Mouse (Mus musculus) small intestine, adult 2 months (tissue): Measurements from ENCODE around the gene Nsl1. TPM values are rescaled to one million over a fixed set of nuclear protein-coding genes. Genes with fewer than 3 reads are reported as not detected.

Experiments used
- H3K27ac ChIP-seq: fragments of 200-500 bp; 2 replicates; pipeline ENCODE4 v1.5.1; 2012; ENCODE audit warnings: low read depth, low read length, control low read depth, inconsistent platforms; ENCODE audit not compliant: insufficient read depth
- H3K27me3 ChIP-seq: fragments of 200-500 bp; 2 replicates; pipeline ENCODE4 v1.6.1; 2012; ENCODE audit warnings: mild to moderate bottlenecking, moderate library complexity, low read length, inconsistent platforms; ENCODE audit not compliant: control insufficient read depth, insufficient read depth
- H3K36me3 ChIP-seq: fragments of 200-500 bp; 2 replicates; pipeline ENCODE4 v1.6.1; 2012; ENCODE audit warnings: mild to moderate bottlenecking, low read length, control low read depth, inconsistent platforms; ENCODE audit not compliant: control insufficient read depth, insufficient read depth
- H3K4me1 ChIP-seq: fragments of 200-500 bp; 2 replicates; pipeline ENCODE4 v1.6.1; 2012; ENCODE audit warnings: low read length, inconsistent platforms, mixed read lengths; ENCODE audit not compliant: control insufficient read depth, insufficient read depth, insufficient read length
- H3K4me3 ChIP-seq: fragments of 200-500 bp; 2 replicates; pipeline ENCODE4 v1.5.1; 2012; ENCODE audit warnings: low read depth, mild to moderate bottlenecking, control low read depth, inconsistent platforms, low read length, moderate library complexity
- CTCF ChIP-seq: fragments of 200-500 bp; IDR thresholded peaks from 2 replicates; pipeline ENCODE4 v1.5.1; 2012; ENCODE audit warnings: low read depth, mild to moderate bottlenecking, control low read depth, inconsistent platforms, low read length, moderate library complexity, mixed read lengths; ENCODE audit not compliant: insufficient replicate concordance, insufficient read length; ENCODE audit errors: extremely low read depth
- POLR2A ChIP-seq: fragments of 200-500 bp; IDR thresholded peaks from 2 replicates; pipeline ENCODE4 v1.6.1; 2012; ENCODE audit warnings: low read depth, mild to moderate bottlenecking, control low read depth, inconsistent platforms, low read length, moderate library complexity
- WGBS: fragments of 180-500 bp; shearing (Covaris S2); methylation state at CpG from one replicate; pipeline ENCODE4 v1.1.7; 2018; 5-methylcytosine and 5-hydroxymethylcytosine counted together
- polyA plus RNA-seq: library from polyadenylated mRNA; depleted of rRNA; stranded (reverse); fragments of >200 nt; gene quantifications from 2 replicates; pipeline ENCODE4 v1.2.3, GENCODE M21; 2012

Nsl1 gene
- polyA plus RNA-seq, 1 experiment = 1.4 TPM

- peak; percentile 18; the same call in 1 of the 2 replicates for TF ChIP-seq CTCF
- no peak for TF ChIP-seq POLR2A
- 59% methylated on average over 8 of the region's 8 CpGs for WGBS
- Histone ChIP-seq H3K27ac (no peak overlapping the region), H3K27me3 (no peaks in the 10 kb centered on the region), H3K36me3 (no peaks in the 10 kb centered on the region; the same call in 1 of the 2 replicates), H3K4me1 (no peaks in the 10 kb centered on the region), H3K4me3 (no peak overlapping the region)
These were observed 7.8 kb upstream of the Nsl1 start for GRCm38 (mm10) chr1:191054870-191055532.

GRCm38 (mm10) chr1:191055533-191055873 is 7.3 kb upstream of the Nsl1 start:
- TF ChIP-seq CTCF = no peak
- TF ChIP-seq POLR2A = no peak
- Histone ChIP-seq H3K4me3 (no peak overlapping the region), H3K27ac (no peak overlapping the region), H3K4me1 (no peaks in the 10 kb centered on the region), H3K27me3 (no peaks in the 10 kb centered on the region), H3K36me3 (no peaks in the 10 kb centered on the region; the same call in 1 of the 2 replicates)
- WGBS = 86% methylated on average over 2 of the region's 2 CpGs

- Histone ChIP-seq H3K36me3 (no peaks in the 10 kb centered on the region; the same call in 1 of the 2 replicates), H3K4me3 (no peak overlapping the region), H3K4me1 (no peaks in the 10 kb centered on the region), H3K27ac (no peak overlapping the region), H3K27me3 (no peaks in the 10 kb centered on the region)
- TF ChIP-seq CTCF = no peak
- TF ChIP-seq POLR2A = no peak
- WGBS = 77% methylated on average over 3 of the region's 3 CpGs
These were observed 5.4 kb upstream of the Nsl1 start for GRCm38 (mm10) chr1:191057461-191057860.

GRCm38 (mm10) chr1:191062241-191062780 is 501 bp upstream of the Nsl1 start:
- TF ChIP-seq CTCF (no peak), POLR2A (no peak)
- peak overlapping the region; percentile 86 for H3K4me3 ChIP-seq
- H3K27ac ChIP-seq = peak overlapping the region; percentile 24; the same call in 1 of the 2 replicates
- no peaks in the 10 kb centered on the region for H3K4me1 ChIP-seq
- no peaks in the 10 kb centered on the region for H3K27me3 ChIP-seq
- H3K36me3 ChIP-seq = no peaks in the 10 kb centered on the region
- WGBS = 3% methylated on average over 15 of the region's 15 CpGs

- TF ChIP-seq POLR2A (no peak), CTCF (no peak)
- 52% methylated on average over 9 of the region's 9 CpGs for WGBS
- no peak overlapping the region for H3K27ac ChIP-seq
- no peaks in the 10 kb centered on the region; the same call in 1 of the 2 replicates for H3K36me3 ChIP-seq
- H3K27me3 ChIP-seq = no peaks in the 10 kb centered on the region
- no peaks in the 10 kb centered on the region for H3K4me1 ChIP-seq
- no peak overlapping the region for H3K4me3 ChIP-seq
These were observed 888 bp downstream of the Nsl1 start for GRCm38 (mm10) chr1:191063700-191064099.

- no peak overlapping the region for H3K4me3 ChIP-seq
- no peak overlapping the region for H3K27ac ChIP-seq
- no peaks in the 10 kb centered on the region for H3K4me1 ChIP-seq
- TF ChIP-seq POLR2A (no peak), CTCF (no peak)
- peaks cover 2% of the 10 kb centered on the region; the same call in 1 of the 2 replicates for H3K36me3 ChIP-seq
- WGBS = 92% methylated on average over 2 of the region's 2 CpGs
- no peaks in the 10 kb centered on the region for H3K27me3 ChIP-seq
These were observed 1.7 kb downstream of the Nsl1 start for GRCm38 (mm10) chr1:191064535-191064934.

- H3K27me3 ChIP-seq = no peaks in the 10 kb centered on the region
- H3K36me3 ChIP-seq = peaks cover 2% of the 10 kb centered on the region; the same call in 1 of the 2 replicates
- H3K4me3 ChIP-seq = no peak overlapping the region
- no peak for TF ChIP-seq CTCF
- no peak for TF ChIP-seq POLR2A
- WGBS = 74% methylated on average over 4 of the region's 4 CpGs
- no peaks in the 10 kb centered on the region for H3K4me1 ChIP-seq
- no peak overlapping the region for H3K27ac ChIP-seq
These were observed 2.4 kb downstream of the Nsl1 start for GRCm38 (mm10) chr1:191065188-191065587.
